13 mouse cellular contexts compared by ENCODE assay signal in genomic region chr17:8799296-8799731, GRCm38 (mm10).
DNase-seq lines count a peak whose midpoint lies in the region; ATAC-seq lines count a peak whose summit lies in the region.
"Had no signal": no experiment of that assay in that cellular context is flagged by ENCODE, and none has a peak within 500 bp of the region (broad histone marks: within the 10 kb centered on the region; RNA-seq: fewer than 3 reads in every experiment).

No protein-coding gene starts in this region.

- no peaks in the 10 kb centered on the region for H3K9me3 ChIP-seq in kidney, embryonic 16.5 days (ENCODE audit: low read length)
- no peaks in the 10 kb centered on the region for H3K9me3 ChIP-seq in forebrain, embryonic 13.5 days (replicated peaks)
- H3K9me3 ChIP-seq: limb, embryonic 15.5 days had no signal

- no peak overlapping the region for H3K4me3 ChIP-seq in kidney, embryonic 16.5 days (ENCODE audit: low read length)
- H3K4me3 ChIP-seq in forebrain, embryonic 13.5 days, result 0 out of 2 replicates have a peak overlapping the region, but pooled peaks have one; percentile 87

- no peak overlapping the region for H3K27ac ChIP-seq in kidney, embryonic 16.5 days (ENCODE audit: low read length)
- no peak overlapping the region for H3K27ac ChIP-seq in forebrain, embryonic 13.5 days
- H3K27ac ChIP-seq: limb, embryonic 15.5 days had no signal

- H3K9ac ChIP-seq in kidney, embryonic 16.5 days (replicated peaks; ENCODE audit: low read length), result no peak overlapping the region
- no peak overlapping the region for H3K9ac ChIP-seq in forebrain, embryonic 13.5 days
- H3K9ac ChIP-seq: limb, embryonic 15.5 days had no signal

- DNase-seq in kidney, adult 18-20 months, result peak; percentile 24
- peak; percentile 8 for DNase-seq in thymus, postnatal 25 days
- DNase-seq in thymus, adult 18-20 months, result no peak
- peak; percentile 58 for DNase-seq in retina, embryonic 14.5 days (ENCODE audit: low spot score)
- DNase-seq in right cerebral cortex, adult 2 months (ENCODE audit: low spot score in 2 of 2), result no peak
- no peak for DNase-seq in adrenal gland, postnatal 14 days
- DNase-seq: adrenal gland, postnatal 36 days; gastrocnemius, postnatal 36 days; lung, postnatal 4 days had no signal

- no peaks in the 10 kb centered on the region for H3K36me3 ChIP-seq in kidney, embryonic 16.5 days (ENCODE audit: insufficient read depth, low read length)
- no peaks in the 10 kb centered on the region for H3K36me3 ChIP-seq in forebrain, embryonic 13.5 days (ENCODE audit: poor library complexity, severe bottlenecking)
- H3K36me3 ChIP-seq: limb, embryonic 15.5 days had no signal

- no peak for ATAC-seq in kidney, embryonic 16.5 days (ENCODE audit: low FRiP score, low TSS enrichment)
- ATAC-seq in forebrain, embryonic 13.5 days, result no peak
- ATAC-seq: hindbrain, embryonic 16.5 days had no signal

- no peak overlapping the region for H3K4me2 ChIP-seq in kidney, embryonic 16.5 days (replicated peaks; ENCODE audit: low read depth, low read length)
- H3K4me2 ChIP-seq in forebrain, embryonic 13.5 days, result no peak overlapping the region

- H3K27me3 ChIP-seq in kidney, embryonic 16.5 days (ENCODE audit: insufficient read depth, low read length), result peaks cover 63% of the 10 kb centered on the region
- peaks cover 54% of the 10 kb centered on the region for H3K27me3 ChIP-seq in forebrain, embryonic 13.5 days

- 3% methylated on average over 10 of the region's 10 CpGs for WGBS in kidney, embryonic 16.5 days
- WGBS in forebrain, embryonic 13.5 days, result 1% methylated on average over 10 of the region's 10 CpGs

- peaks cover 20% of the 10 kb centered on the region for H3K4me1 ChIP-seq in kidney, embryonic 16.5 days (ENCODE audit: insufficient read depth, low read length)
- peaks cover 27% of the 10 kb centered on the region for H3K4me1 ChIP-seq in forebrain, embryonic 13.5 days

Comparison
In these comparisons a context has a peak if more than half of its experiments do, and no peak if none do; other contexts are left out.
1. DNase-seq: peak in kidney, adult 18-20 months (single experiment), thymus, postnatal 25 days (single experiment) and retina, embryonic 14.5 days (single experiment); none in thymus, adult 18-20 months (0 of 2), right cerebral cortex, adult 2 months (0 of 2) and adrenal gland, postnatal 14 days (single experiment).